Mouse (Mus musculus): ENCODE results near the gene AC141477.1. TPM values are rescaled to one million over a fixed set of nuclear protein-coding genes. Genes with fewer than 3 reads are reported as not detected.

The AC141477.1 gene
- polyA plus RNA-seq (2014; fragmentation: Nextera tagmentation; extraction: Ambion mirVana), result not detected in 2 replicates

GRCm38 (mm10) chr10:76440281-76440680 lies at the start of gene AC141477.1:
TSS of gene AC141477.1 (minus strand) at chr10:76440444.
- 96% methylated on average over 17 of the region's 17 CpGs for WGBS
- no peak within 1 kb of the TSS for H3K9ac ChIP-seq (ENCODE audit: low read depth, low read length)
- H3K4me1 ChIP-seq (replicated peaks; ENCODE audit: control insufficient read depth, insufficient read depth, low read length), result peaks cover 15% of the 10 kb centered on the region
- H3K4me2 ChIP-seq, result peak within 1 kb of the TSS; percentile 88
- peaks cover 28% of the 10 kb centered on the region for H3K36me3 ChIP-seq (ENCODE audit: control insufficient read depth, insufficient read depth, low read length)
- no peak for ATAC-seq (replicated peaks; ENCODE audit: low FRiP score)
- H3K27ac ChIP-seq (ENCODE audit: low read depth, low read length), result no peak within 1 kb of the TSS
- DNase-seq (ENCODE audit: low spot score), result no peak
- H3K9me3 ChIP-seq (ENCODE audit: control insufficient read depth, low read length), result no peaks in the 10 kb centered on the region
- peak within 1 kb of the TSS; percentile 92 for H3K4me3 ChIP-seq (ENCODE audit: low read depth, low read length)
- no peaks in the 10 kb centered on the region for H3K27me3 ChIP-seq (replicated peaks; ENCODE audit: control insufficient read depth, insufficient read depth, low read length)

GRCm38 (mm10) chr10:76489205-76489604 lies 49.0 kb upstream of the AC141477.1 start:
- Histone ChIP-seq H3K27ac (ENCODE audit: low read depth, low read length) (no peak overlapping the region; the same call in 1 of the 2 replicates), H3K4me1 (replicated peaks; ENCODE audit: control insufficient read depth, insufficient read depth, low read length) (peaks cover 14% of the 10 kb centered on the region), H3K36me3 (ENCODE audit: control insufficient read depth, insufficient read depth, low read length) (peaks cover 57% of the 10 kb centered on the region), H3K9me3 (ENCODE audit: control insufficient read depth, low read length) (no peaks in the 10 kb centered on the region), H3K4me3 (ENCODE audit: low read depth, low read length) (no peak overlapping the region), H3K27me3 (replicated peaks; ENCODE audit: control insufficient read depth, insufficient read depth, low read length) (no peaks in the 10 kb centered on the region), H3K9ac (ENCODE audit: low read depth, low read length) (no peak overlapping the region), H3K4me2 (no peak overlapping the region)
- ATAC-seq (replicated peaks; ENCODE audit: low FRiP score), result no peak
- 80% methylated on average over 15 of the region's 15 CpGs for WGBS
- no peak for DNase-seq (ENCODE audit: low spot score)

DNA sequence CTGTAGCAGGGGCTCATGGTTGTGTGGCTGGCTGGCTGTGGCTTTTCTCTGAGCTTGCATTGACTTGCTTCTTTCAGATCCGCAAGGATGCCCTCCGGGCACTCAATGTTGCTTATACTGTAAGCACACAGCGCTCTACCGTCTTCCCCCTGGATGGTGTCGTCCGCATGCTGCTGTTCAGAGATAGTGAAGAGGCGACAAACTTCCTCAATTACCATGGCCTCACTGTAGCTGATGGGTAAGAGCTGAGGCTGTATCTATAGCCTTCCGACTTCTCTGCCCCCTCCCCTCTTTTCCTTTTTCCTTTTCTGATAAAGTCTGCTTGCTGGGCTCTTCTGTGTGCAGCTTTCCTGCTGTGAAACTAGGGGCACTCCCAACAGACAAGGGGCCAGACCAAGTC lies 48.0 kb upstream of the AC141477.1 start:
- Histone ChIP-seq H3K36me3 (ENCODE audit: control insufficient read depth, insufficient read depth, low read length) (peaks cover 51% of the 10 kb centered on the region), H3K4me1 (replicated peaks; ENCODE audit: control insufficient read depth, insufficient read depth, low read length) (peaks cover 14% of the 10 kb centered on the region), H3K27ac (ENCODE audit: low read depth, low read length) (peak overlapping the region; percentile 65), H3K9me3 (ENCODE audit: control insufficient read depth, low read length) (no peaks in the 10 kb centered on the region), H3K4me2 (peak overlapping the region; percentile 38; the same call in 1 of the 2 replicates), H3K9ac (ENCODE audit: low read depth, low read length) (no peak overlapping the region; the same call in 1 of the 2 replicates), H3K4me3 (ENCODE audit: low read depth, low read length) (no peak overlapping the region), H3K27me3 (replicated peaks; ENCODE audit: control insufficient read depth, insufficient read depth, low read length) (no peaks in the 10 kb centered on the region)
- 37% methylated on average over 8 of the region's 8 CpGs for WGBS
- DNase-seq (ENCODE audit: low spot score) (no peak), ATAC-seq (replicated peaks; ENCODE audit: low FRiP score) (peak; percentile 91)

DNA sequence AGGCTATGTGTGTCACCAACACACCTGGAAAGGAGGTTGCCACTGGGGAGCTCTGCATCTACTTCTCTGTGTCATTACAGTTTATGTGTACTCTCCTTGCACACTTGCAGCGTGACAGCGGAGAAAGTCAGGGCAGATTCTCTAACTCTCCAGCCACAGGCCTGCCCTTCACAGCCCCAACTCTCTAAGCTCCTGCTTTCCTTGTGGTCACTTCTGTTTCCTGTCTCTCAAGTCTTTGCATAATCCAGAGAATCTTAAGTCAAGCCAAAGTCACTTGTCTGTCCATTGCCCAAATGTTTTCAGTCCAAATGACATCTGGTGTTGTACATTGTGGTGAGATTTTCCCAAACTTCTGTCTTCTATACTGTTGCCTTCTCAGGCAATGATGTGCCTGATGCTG lies 46.1 kb upstream of the AC141477.1 start:
- Histone ChIP-seq H3K9me3 (ENCODE audit: control insufficient read depth, low read length) (no peaks in the 10 kb centered on the region), H3K27ac (ENCODE audit: low read depth, low read length) (peak overlapping the region; percentile 4; the same call in 1 of the 2 replicates), H3K36me3 (ENCODE audit: control insufficient read depth, insufficient read depth, low read length) (peaks cover 58% of the 10 kb centered on the region), H3K9ac (ENCODE audit: low read depth, low read length) (no peak overlapping the region), H3K27me3 (replicated peaks; ENCODE audit: control insufficient read depth, insufficient read depth, low read length) (no peaks in the 10 kb centered on the region), H3K4me2 (no peak overlapping the region), H3K4me1 (replicated peaks; ENCODE audit: control insufficient read depth, insufficient read depth, low read length) (peaks cover 14% of the 10 kb centered on the region), H3K4me3 (ENCODE audit: low read depth, low read length) (no peak overlapping the region)
- 73% methylated on average over 2 of the region's 2 CpGs for WGBS
- DNase-seq (ENCODE audit: low spot score), result no peak
- no peak for ATAC-seq (replicated peaks; ENCODE audit: low FRiP score)

- Histone ChIP-seq H3K36me3 (ENCODE audit: control insufficient read depth, insufficient read depth, low read length) (peaks cover 56% of the 10 kb centered on the region), H3K4me1 (replicated peaks; ENCODE audit: control insufficient read depth, insufficient read depth, low read length) (no peaks in the 10 kb centered on the region), H3K4me2 (no peak overlapping the region), H3K9me3 (ENCODE audit: control insufficient read depth, low read length) (no peaks in the 10 kb centered on the region), H3K9ac (ENCODE audit: low read depth, low read length) (no peak overlapping the region), H3K27ac (ENCODE audit: low read depth, low read length) (no peak overlapping the region), H3K4me3 (ENCODE audit: low read depth, low read length) (no peak overlapping the region), H3K27me3 (replicated peaks; ENCODE audit: control insufficient read depth, insufficient read depth, low read length) (no peaks in the 10 kb centered on the region)
- WGBS, result 79% methylated on average over 6 of the region's 6 CpGs
- DNase-seq (ENCODE audit: low spot score) (no peak), ATAC-seq (replicated peaks; ENCODE audit: low FRiP score) (no peak)
Observed at GRCm38 (mm10) chr10:76481480-76481879, 41.2 kb upstream of the AC141477.1 start.

DNA sequence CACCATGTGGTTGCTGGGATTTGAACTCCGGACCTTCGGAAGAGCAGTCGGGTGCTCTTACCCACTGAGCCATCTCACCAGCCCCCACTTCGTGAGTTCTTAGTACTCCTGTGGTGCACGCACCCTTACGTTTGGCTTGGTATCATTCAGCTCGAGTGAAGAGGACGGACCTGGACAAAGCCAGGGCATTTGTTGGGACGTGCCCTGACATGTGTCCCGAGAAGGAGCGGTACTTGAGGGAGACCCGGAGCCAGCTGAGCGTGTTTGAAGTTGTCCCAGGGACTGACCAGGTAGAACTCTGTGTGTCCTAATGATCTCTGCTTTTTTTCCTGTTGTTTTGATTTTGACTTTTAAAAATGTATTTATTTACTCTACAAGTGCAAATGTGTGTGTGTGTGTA lies 40.6 kb upstream of the AC141477.1 start:
- no peak overlapping the region for H3K4me2 ChIP-seq
- DNase-seq (ENCODE audit: low spot score) (no peak), ATAC-seq (replicated peaks; ENCODE audit: low FRiP score) (no peak)
- H3K4me3 ChIP-seq (ENCODE audit: low read depth, low read length), result no peak overlapping the region
- H3K9me3 ChIP-seq (ENCODE audit: control insufficient read depth, low read length), result no peaks in the 10 kb centered on the region
- 89% methylated on average over 13 of the region's 13 CpGs for WGBS
- no peak overlapping the region for H3K27ac ChIP-seq (ENCODE audit: low read depth, low read length)
- no peaks in the 10 kb centered on the region for H3K4me1 ChIP-seq (replicated peaks; ENCODE audit: control insufficient read depth, insufficient read depth, low read length)
- H3K9ac ChIP-seq (ENCODE audit: low read depth, low read length), result no peak overlapping the region
- no peaks in the 10 kb centered on the region for H3K27me3 ChIP-seq (replicated peaks; ENCODE audit: control insufficient read depth, insufficient read depth, low read length)
- H3K36me3 ChIP-seq (ENCODE audit: control insufficient read depth, insufficient read depth, low read length), result peaks cover 54% of the 10 kb centered on the region

GRCm38 (mm10) chr10:76473759-76474158 lies 33.5 kb upstream of the AC141477.1 start:
- no peak overlapping the region for H3K4me2 ChIP-seq
- H3K27ac ChIP-seq (ENCODE audit: low read depth, low read length), result no peak overlapping the region
- no peaks in the 10 kb centered on the region for H3K27me3 ChIP-seq (replicated peaks; ENCODE audit: control insufficient read depth, insufficient read depth, low read length)
- H3K4me3 ChIP-seq (ENCODE audit: low read depth, low read length), result no peak overlapping the region
- ATAC-seq (replicated peaks; ENCODE audit: low FRiP score) (no peak), DNase-seq (ENCODE audit: low spot score) (no peak)
- no peaks in the 10 kb centered on the region for H3K9me3 ChIP-seq (ENCODE audit: control insufficient read depth, low read length)
- whole genome bisulfite sequencing, result 83% methylated on average over 5 of the region's 5 CpGs
- H3K36me3 ChIP-seq (ENCODE audit: control insufficient read depth, insufficient read depth, low read length), result peaks cover 48% of the 10 kb centered on the region
- H3K4me1 ChIP-seq (replicated peaks; ENCODE audit: control insufficient read depth, insufficient read depth, low read length), result peaks cover 3% of the 10 kb centered on the region; the same call in 1 of the 2 replicates
- no peak overlapping the region for H3K9ac ChIP-seq (ENCODE audit: low read depth, low read length)

DNA sequence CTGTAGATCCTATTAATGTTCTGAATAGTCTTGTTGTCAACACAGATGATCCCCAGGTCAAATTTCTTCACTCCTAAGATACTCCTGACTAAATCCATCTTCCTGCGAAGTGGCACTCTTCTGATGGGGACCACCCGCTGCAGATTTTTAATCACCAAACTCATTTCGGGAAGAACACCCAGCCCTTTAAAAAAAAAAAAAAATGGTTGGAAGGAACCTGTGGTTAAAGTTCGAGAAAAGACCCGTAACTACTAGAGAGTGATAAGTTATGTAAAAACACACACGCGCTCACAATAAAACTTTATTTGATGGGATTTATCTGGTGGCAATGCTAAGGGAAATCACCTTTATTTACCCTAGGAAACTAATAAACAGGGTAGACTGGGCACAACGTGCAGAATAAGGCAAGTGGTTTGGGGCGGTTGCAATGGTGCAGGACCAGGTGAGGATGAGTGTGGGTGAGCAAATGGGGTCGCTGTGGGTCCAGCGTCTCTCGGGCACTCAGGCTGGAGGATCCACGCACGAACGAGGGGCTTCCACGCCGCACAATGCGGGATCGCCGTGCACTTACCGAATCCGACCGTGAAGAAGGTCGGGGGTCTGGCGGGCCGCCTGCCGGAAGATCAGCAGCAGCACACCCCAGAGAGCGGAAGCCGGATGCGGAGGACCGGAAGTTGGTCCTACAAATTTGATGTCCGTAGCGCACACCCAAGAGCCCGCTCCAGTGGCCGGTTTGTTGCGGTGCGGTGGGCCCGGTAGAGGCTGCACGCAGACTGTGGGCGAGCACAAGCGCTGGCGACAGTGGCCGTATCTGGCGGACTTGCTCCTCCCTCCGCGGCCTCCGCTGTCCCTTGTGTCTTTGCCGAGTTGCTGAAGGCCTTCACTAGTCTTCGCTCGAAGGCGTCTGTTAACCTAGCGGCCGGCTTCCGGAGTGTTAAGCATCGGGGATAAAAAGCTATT lies 28.2 kb upstream of the AC141477.1 start, which contains the start of the genes Mcm3ap and Ybey:
TSS of gene Mcm3ap (plus strand) at position 725 of the 960 bp plus-strand sequence.
TSS of gene Ybey (minus strand) at position 912 of the 960 bp plus-strand sequence.
- Histone ChIP-seq H3K4me3 (ENCODE audit: low read depth, low read length) (peak within 1 kb of the TSS; percentile 75), H3K27ac (ENCODE audit: low read depth, low read length) (peak within 1 kb of the TSS; percentile 81), H3K9me3 (ENCODE audit: control insufficient read depth, low read length) (no peaks in the 10 kb centered on the region), H3K4me2 (peak within 1 kb of the TSS; percentile 81), H3K36me3 (ENCODE audit: control insufficient read depth, insufficient read depth, low read length) (peaks cover 29% of the 10 kb centered on the region), H3K27me3 (replicated peaks; ENCODE audit: control insufficient read depth, insufficient read depth, low read length) (no peaks in the 10 kb centered on the region), H3K4me1 (replicated peaks; ENCODE audit: control insufficient read depth, insufficient read depth, low read length) (peaks cover 3% of the 10 kb centered on the region), H3K9ac (ENCODE audit: low read depth, low read length) (peak within 1 kb of the TSS; percentile 90)
- ATAC-seq (replicated peaks; ENCODE audit: low FRiP score) (peak; percentile 96), DNase-seq (ENCODE audit: low spot score) (peak; percentile 96)
- 2% methylated on average over 53 of the region's 55 CpGs for WGBS
